Mouse (Mus musculus): ENCODE measurements around the gene Ugt1a9.

- no peak for TF ChIP-seq HCFC1 (IDR thresholded peaks at IDR 0.05; ENCODE audit: borderline replicate concordance, insufficient read depth, low read length)
- no peak for TF ChIP-seq CHD2 (IDR thresholded peaks at IDR 0.05; ENCODE audit: low read depth, low read length)
- TF ChIP-seq MAFK (IDR thresholded peaks at IDR 0.05; ENCODE audit: insufficient read depth, low read depth, low read length) = no peak
- no peak for TF ChIP-seq ZNF384 (IDR thresholded peaks at IDR 0.05; ENCODE audit: low read depth, low read length)
- no peak for TF ChIP-seq ZC3H11A (IDR thresholded peaks at IDR 0.05; ENCODE audit: borderline replicate concordance, low read depth, low read length)
These were observed 186.5 kb downstream of the Ugt1a9 start for GRCm38 (mm10) chr1:88256886-88257663.
